Mouse (Mus musculus): ENCODE data around the gene Tmed1.

GRCm38 (mm10) chr9:21497050-21497542 is 13.0 kb downstream of the Tmed1 start:
- TF ChIP-seq CTCF (IDR thresholded peaks at IDR 0.05; ENCODE audit: low read depth, low read length) (no peak), POLR2A (IDR thresholded peaks at IDR 0.05; ENCODE audit: extremely low read depth, insufficient read depth, low read length) (no peak)

All from liver, adult 2 months (tissue).